Mouse (Mus musculus): ENCODE measurements at regions not wholly inside any gene's neighbourhood (a gene's known extent, or its start where the extent isn't known, plus 50 kb on each side); places are given as distances from the start of the nearest gene placed in this dataset.

DNA sequence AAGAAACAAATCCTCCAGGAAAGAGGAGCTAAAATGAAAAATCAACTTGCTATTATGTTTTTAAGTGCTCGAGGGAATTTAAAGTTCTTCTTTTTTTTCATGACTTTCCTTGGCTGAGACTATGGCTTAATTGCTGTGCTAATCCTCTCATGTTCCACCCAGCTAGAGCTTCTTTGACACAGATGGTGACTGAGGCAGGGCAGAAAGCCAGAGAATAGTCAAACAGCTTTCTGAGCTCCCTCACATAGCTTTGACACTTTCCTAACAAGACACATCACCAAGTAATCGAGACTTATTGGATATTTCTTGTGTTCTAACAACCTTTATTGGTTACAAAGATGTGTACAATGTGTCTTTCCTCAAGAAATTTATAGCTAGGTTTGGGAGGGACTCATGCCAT, 1033.0 kb downstream of the Gsdmc2 start:
- Histone ChIP-seq H3K4me3 (no peak overlapping the region), H3K9me3 (no peaks in the 10 kb centered on the region), H3K36me3 (no peaks in the 10 kb centered on the region), H3K27me3 (ENCODE audit: insufficient read depth, poor library complexity, severe bottlenecking) (no peaks in the 10 kb centered on the region), H3K4me1 (replicated peaks) (no peaks in the 10 kb centered on the region), H3K27ac (no peak overlapping the region)
- DNase-seq (ENCODE audit: low spot score), result no peak
- WGBS, result 71% methylated on average over 2 of the region's 2 CpGs

DNA sequence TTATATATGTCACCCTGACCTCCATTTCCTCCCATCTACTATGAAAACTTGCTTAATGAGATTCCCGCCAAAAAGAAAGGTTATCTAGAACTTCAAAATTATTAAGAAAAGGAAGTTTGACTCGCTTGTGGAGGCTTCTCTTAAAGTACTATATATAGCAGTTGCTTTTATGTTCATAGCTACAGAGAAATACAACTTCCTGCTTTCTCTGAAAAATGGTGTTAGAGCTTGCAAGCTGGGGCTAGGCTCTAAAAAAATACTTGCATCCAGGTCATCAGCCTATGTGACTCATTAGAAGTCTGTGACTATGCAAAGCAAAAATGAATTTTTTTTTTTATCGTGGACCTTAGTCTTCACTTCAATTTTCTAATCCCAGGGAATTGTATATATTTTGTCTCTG, 1035.7 kb downstream of the Gsdmc2 start:
- WGBS, result 87% methylated on average over 3 of the region's 3 CpGs
- no peak overlapping the region for H3K4me3 ChIP-seq
- no peak overlapping the region for H3K27ac ChIP-seq
- no peaks in the 10 kb centered on the region for H3K9me3 ChIP-seq
- H3K27me3 ChIP-seq (ENCODE audit: insufficient read depth, poor library complexity, severe bottlenecking), result no peaks in the 10 kb centered on the region
- DNase-seq (ENCODE audit: low spot score), result no peak
- no peaks in the 10 kb centered on the region for H3K4me1 ChIP-seq (replicated peaks)
- H3K36me3 ChIP-seq, result no peaks in the 10 kb centered on the region

DNA sequence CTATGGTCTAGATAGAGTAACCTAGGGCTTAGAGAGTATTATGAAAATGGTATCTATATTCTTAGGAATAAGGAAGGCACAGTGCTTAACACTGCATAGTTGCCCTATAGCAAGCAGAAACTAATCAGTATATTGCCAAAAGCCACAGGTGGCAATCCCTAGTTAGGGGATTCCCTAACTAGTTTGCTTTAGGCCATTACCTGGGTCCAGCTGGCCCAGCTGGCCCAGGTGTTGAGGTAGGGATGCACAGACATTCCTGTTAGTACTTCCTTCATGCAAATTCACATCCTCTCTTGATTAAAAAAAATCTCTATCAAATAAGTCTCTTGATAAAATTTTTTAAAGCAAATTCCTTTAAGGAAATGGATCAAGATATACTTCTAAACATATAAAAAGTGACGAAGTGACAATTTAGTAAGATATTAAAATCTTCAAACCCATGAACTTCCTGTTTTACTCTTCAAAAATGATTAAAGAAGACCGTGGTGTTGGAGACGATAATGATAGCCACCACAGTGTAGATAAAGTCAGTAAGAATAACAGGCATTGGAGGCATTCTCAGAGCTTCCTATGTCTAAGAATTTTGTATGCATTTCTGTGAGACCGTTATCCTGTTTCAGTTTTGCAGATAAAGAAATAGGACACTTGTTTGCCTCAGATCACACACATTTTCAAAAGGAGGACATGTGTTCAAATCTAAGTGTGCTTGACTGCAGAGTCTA, 1036.7 kb downstream of the Gsdmc2 start:
- no peaks in the 10 kb centered on the region for H3K9me3 ChIP-seq
- no peak overlapping the region for H3K4me3 ChIP-seq
- whole genome bisulfite sequencing, result 90% methylated on average over 4 of the region's 4 CpGs
- DNase-seq (ENCODE audit: low spot score), result no peak
- no peaks in the 10 kb centered on the region for H3K36me3 ChIP-seq
- no peak overlapping the region for H3K27ac ChIP-seq
- H3K4me1 ChIP-seq (replicated peaks), result no peaks in the 10 kb centered on the region
- H3K27me3 ChIP-seq (ENCODE audit: insufficient read depth, poor library complexity, severe bottlenecking), result no peaks in the 10 kb centered on the region

DNA sequence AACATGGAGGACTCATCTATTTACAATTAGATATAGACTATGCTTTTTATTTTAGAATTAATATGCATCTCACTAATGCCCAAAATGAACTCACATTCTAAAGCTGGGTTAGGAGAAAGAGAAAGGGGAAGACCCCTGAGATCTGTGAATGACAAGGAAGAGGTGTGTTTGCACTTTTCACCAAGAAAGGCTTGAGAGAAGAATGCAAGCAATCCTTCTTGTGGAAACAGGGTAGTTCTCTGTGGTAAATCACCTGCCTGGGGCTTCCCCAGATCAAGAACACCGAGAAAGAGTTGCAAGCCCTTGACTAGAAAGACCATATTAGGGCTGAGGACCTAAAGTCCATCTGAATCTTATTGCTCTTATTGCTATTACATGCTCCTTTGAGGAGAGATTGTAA, 1037.6 kb downstream of the Gsdmc2 start:
- Histone ChIP-seq H3K4me3 (no peak overlapping the region), H3K4me1 (replicated peaks) (no peaks in the 10 kb centered on the region), H3K27me3 (ENCODE audit: insufficient read depth, poor library complexity, severe bottlenecking) (no peaks in the 10 kb centered on the region), H3K9me3 (no peaks in the 10 kb centered on the region), H3K27ac (no peak overlapping the region), H3K36me3 (no peaks in the 10 kb centered on the region)
- DNase-seq (ENCODE audit: low spot score), result no peak
- 81% methylated on average over 1 of the region's 1 CpGs for WGBS

DNA sequence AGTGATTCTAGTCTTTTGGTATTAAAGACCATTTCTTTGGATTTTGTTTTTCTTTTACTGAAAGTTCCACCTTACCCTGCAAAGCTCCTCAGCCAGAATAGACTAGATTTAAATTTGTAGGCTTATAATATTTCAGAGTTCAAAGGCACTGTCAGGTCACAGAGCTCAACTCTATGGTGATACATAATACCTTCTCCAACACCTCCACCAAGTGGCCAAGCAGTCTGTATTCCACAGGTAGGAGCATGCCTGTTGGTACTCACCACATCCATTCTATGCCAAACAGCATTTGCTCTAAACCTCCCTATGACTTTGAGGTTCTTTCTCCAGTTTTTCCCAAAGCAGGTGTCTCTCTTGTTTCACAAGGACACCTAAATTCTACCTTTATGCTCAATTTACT, 1042.2 kb downstream of the Gsdmc2 start:
- no peak for DNase-seq (ENCODE audit: low spot score)
- Histone ChIP-seq H3K27me3 (ENCODE audit: insufficient read depth, poor library complexity, severe bottlenecking) (no peaks in the 10 kb centered on the region), H3K36me3 (no peaks in the 10 kb centered on the region), H3K4me1 (replicated peaks) (no peaks in the 10 kb centered on the region), H3K4me3 (no peak overlapping the region), H3K27ac (no peak overlapping the region), H3K9me3 (no peaks in the 10 kb centered on the region)

DNA sequence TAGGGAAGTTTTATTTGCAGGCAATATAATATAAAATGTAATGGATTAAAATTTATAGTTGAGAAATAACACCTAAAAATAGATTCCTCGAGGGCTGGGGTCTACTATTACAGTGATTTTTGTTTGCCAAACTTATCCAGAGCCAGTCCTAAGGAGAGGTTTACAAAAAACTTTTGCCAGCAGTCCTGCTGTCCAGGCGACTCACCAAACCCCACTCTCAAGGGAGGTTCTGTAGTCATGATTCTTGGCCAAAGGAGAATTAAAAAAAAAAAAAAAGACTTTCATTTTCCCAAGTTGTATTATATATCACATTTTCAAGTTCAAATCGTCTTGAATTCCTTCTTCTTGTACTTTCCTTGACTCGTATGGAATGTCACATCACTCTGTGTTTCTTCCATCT, 1046.2 kb downstream of the Gsdmc2 start:
- Histone ChIP-seq H3K4me1 (replicated peaks) (no peaks in the 10 kb centered on the region), H3K4me3 (no peak overlapping the region), H3K36me3 (no peaks in the 10 kb centered on the region), H3K27ac (no peak overlapping the region), H3K27me3 (ENCODE audit: insufficient read depth, poor library complexity, severe bottlenecking) (no peaks in the 10 kb centered on the region), H3K9me3 (no peaks in the 10 kb centered on the region)
- WGBS, result 84% methylated on average over 4 of the region's 4 CpGs
- no peak for DNase-seq (ENCODE audit: low spot score)

DNA sequence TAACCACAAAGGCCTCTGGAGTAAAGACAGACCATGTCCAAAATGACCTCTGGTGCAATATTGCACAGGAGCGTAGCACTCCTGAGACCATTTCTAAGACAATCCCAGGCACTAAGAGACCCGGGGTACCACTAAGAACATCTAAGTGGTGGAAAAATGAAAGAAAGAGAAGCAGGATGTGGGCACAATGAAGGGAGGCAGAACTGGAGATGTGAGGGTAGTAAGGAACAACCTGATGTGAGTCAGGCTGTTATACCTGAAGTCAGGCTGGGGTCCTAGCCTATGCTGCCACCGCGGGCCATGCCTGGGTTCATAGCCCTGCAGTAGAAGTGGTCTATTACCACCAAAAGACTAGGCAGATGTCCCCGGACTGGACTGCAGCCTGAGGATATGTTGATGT, 1051.4 kb downstream of the Gsdmc2 start:
- Histone ChIP-seq H3K36me3 (no peaks in the 10 kb centered on the region), H3K27ac (no peak overlapping the region), H3K27me3 (ENCODE audit: insufficient read depth, poor library complexity, severe bottlenecking) (no peaks in the 10 kb centered on the region), H3K4me1 (replicated peaks) (no peaks in the 10 kb centered on the region), H3K4me3 (no peak overlapping the region), H3K9me3 (no peaks in the 10 kb centered on the region)
- DNase-seq (ENCODE audit: low spot score), result no peak
- WGBS, result 92% methylated on average over 5 of the region's 5 CpGs

DNA sequence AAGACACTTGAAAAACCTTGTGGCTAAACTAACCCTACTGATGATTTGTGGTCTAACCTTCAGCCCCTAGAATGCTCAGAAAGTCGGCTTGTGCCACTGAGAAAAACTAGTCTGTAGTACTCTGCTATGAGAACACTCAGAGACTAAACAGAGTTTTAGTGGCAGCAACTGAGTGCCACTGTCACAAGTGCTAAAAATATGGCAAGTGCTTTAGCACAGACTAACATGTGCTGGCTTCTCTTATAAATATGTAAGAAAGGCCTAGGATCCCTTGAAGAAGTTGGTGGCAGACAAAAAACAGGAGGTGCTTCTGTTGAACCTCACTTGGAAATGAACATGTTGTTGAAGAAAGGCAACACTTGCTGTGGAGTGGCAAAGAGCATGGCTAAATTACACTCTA, 1052.9 kb downstream of the Gsdmc2 start:
- H3K4me3 ChIP-seq, result no peak overlapping the region
- H3K36me3 ChIP-seq, result no peaks in the 10 kb centered on the region
- H3K4me1 ChIP-seq (replicated peaks), result no peaks in the 10 kb centered on the region
- no peak overlapping the region for H3K27ac ChIP-seq
- WGBS, result 74% methylated on average over 1 of the region's 1 CpGs
- no peaks in the 10 kb centered on the region for H3K9me3 ChIP-seq
- no peak for DNase-seq (ENCODE audit: low spot score)
- no peaks in the 10 kb centered on the region for H3K27me3 ChIP-seq (ENCODE audit: insufficient read depth, poor library complexity, severe bottlenecking)

DNA sequence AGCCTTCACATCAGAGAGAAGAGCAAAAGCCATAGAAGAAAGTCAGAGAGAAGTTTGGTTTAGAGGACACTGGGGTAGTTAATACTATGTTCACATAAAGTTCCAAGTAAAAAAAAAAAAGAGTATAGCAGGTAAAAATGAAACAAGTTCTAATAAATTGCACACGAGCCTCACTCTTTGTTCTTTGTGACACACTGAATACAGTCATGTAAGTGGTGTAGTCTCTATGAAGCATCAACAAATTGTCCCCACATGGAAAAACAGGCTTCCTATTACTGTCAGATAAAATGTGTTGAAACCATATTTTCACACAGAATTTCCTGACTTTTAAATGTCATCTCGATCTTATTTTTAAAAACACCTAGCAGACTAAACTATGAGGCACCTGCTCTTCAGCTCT, 1057.2 kb downstream of the Gsdmc2 start:
- no peaks in the 10 kb centered on the region for H3K4me1 ChIP-seq (replicated peaks)
- no peaks in the 10 kb centered on the region for H3K27me3 ChIP-seq (ENCODE audit: insufficient read depth, poor library complexity, severe bottlenecking)
- no peaks in the 10 kb centered on the region for H3K36me3 ChIP-seq
- H3K9me3 ChIP-seq, result no peaks in the 10 kb centered on the region
- WGBS, result 90% methylated on average over 2 of the region's 2 CpGs
- no peak overlapping the region for H3K4me3 ChIP-seq
- DNase-seq (ENCODE audit: low spot score), result no peak
- no peak overlapping the region for H3K27ac ChIP-seq

DNA sequence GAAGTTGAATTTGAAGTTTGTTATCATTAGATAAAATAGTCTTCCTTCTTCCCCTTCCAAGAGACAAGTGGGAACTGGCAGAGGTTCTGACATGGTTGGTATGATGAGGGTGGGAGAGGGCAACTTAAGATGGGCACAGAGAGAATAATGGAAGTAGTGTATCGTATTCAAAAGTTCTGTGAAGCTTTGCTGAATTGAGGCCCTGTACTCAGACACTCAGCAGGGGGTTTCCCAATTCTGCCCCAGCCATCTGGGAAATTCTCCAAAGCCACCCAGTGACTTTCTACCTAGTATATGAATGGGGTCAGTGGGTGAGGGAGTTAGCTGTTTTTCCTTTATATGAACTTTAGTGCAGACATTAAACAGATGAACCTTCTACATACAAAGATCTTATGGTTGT, 1058.7 kb downstream of the Gsdmc2 start:
- no peaks in the 10 kb centered on the region for H3K36me3 ChIP-seq
- WGBS, result 61% methylated on average over 1 of the region's 1 CpGs
- no peak overlapping the region for H3K27ac ChIP-seq
- H3K4me3 ChIP-seq, result no peak overlapping the region
- H3K4me1 ChIP-seq (replicated peaks), result no peaks in the 10 kb centered on the region
- no peak for DNase-seq (ENCODE audit: low spot score)
- no peaks in the 10 kb centered on the region for H3K9me3 ChIP-seq
- H3K27me3 ChIP-seq (ENCODE audit: insufficient read depth, poor library complexity, severe bottlenecking), result no peaks in the 10 kb centered on the region

DNA sequence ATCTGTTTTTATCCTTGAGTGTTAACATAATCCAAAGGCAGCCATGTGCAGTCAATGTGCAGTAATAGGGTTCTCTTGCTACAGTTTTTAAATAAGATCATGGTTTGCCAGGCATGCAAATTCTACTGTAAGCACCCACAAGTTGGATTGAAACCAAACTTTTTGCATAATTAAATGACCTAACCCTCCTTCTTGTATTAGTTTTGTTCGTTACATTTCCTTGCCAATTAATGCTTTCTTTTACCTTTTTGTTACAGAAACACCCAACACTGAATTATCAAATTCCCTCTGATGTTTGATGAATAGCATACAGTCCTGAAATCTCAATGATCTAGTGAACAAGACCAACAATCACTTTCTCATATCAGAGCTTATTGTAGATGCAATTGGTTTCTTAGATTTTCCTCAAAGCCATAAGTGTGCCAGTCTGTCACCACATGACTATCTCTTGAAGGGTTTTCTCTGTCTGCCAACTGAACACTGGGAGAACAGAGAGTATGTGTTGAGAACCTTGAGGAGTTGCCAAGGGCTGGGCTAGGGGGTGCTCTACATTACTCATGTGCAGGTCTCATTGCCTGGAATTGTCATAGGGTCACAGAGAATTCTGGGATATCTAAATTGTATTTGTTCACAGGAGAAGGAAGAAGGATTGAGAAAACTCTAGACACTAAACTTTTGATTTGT, 1060.4 kb downstream of the Gsdmc2 start:
- Histone ChIP-seq H3K27ac (no peak overlapping the region), H3K4me3 (no peak overlapping the region), H3K27me3 (ENCODE audit: insufficient read depth, poor library complexity, severe bottlenecking) (no peaks in the 10 kb centered on the region), H3K36me3 (no peaks in the 10 kb centered on the region), H3K9me3 (no peaks in the 10 kb centered on the region), H3K4me1 (replicated peaks) (no peaks in the 10 kb centered on the region)
- no peak for DNase-seq (ENCODE audit: low spot score)
- 92% methylated on average over 1 of the region's 1 CpGs for WGBS

DNA sequence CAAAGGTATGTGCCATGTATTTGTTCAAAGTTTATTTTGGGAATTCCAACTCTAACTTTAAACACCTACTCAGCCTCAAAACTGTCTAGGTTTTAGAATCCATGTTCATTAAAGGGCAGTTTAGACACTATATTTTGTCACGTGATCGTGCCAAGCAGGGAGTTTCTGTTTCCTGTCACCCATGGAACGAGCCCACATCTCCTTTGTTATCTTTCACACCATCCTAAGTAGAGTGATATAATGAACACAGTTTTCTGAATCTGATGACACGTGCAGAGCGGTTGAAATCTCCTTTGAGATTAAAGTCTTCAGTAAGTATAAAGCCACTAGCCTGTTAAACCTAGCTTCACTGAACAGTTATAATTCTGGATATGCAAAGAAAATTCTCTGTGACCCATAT, 1066.1 kb downstream of the Gsdmc2 start:
- H3K36me3 ChIP-seq, result no peaks in the 10 kb centered on the region
- no peaks in the 10 kb centered on the region for H3K27me3 ChIP-seq (ENCODE audit: insufficient read depth, poor library complexity, severe bottlenecking)
- no peak for DNase-seq (ENCODE audit: low spot score)
- H3K9me3 ChIP-seq, result no peaks in the 10 kb centered on the region
- H3K4me3 ChIP-seq, result no peak overlapping the region
- WGBS, result 85% methylated on average over 5 of the region's 5 CpGs
- no peaks in the 10 kb centered on the region for H3K4me1 ChIP-seq (replicated peaks)
- no peak overlapping the region for H3K27ac ChIP-seq

DNA sequence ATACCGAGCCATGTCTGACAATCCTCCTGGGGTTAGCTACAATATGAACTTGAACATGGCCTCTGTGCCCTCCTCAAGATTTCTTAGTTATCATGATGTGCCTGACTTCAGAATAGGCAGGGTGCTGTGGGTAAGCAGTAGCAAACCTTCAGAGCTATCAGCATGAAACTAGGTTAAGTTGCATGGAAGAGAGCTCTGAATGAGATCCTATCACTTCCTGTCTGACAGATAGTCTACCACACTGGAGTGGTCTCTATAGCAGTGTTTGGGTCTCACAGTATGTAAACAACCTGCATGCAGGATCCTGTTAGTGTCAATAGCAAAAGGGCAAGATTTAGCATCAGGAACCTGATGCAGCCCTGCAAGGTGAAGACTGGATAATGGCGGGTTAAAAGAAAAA, 1092.3 kb downstream of the Gsdmc2 start:
- no peak overlapping the region for H3K27ac ChIP-seq
- H3K27me3 ChIP-seq (ENCODE audit: insufficient read depth, poor library complexity, severe bottlenecking), result no peaks in the 10 kb centered on the region
- no peak for DNase-seq (ENCODE audit: low spot score)
- H3K4me1 ChIP-seq (replicated peaks), result no peaks in the 10 kb centered on the region
- no peaks in the 10 kb centered on the region for H3K36me3 ChIP-seq
- H3K4me3 ChIP-seq, result no peak overlapping the region
- H3K9me3 ChIP-seq, result no peaks in the 10 kb centered on the region
- 85% methylated on average over 2 of the region's 2 CpGs for WGBS

DNA sequence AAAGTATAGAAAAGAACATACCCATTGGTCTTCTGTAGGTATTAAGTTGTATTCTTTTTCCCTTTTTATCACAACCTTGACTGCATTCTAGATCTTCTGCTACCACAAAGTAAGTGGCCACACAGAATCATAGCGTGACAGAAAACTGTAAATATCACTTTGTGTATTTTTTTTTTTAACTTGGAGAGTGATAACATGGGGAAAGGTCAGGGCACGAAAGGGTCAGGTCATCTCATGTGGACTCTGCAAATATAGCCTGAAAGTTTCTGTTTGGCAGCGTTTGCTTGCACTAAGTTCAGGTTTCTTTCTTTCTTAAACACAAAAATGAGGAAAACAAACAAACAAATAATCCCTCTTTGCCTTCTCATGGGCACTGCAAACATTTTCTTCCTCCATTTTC, 1101.1 kb downstream of the Gsdmc2 start:
- Histone ChIP-seq H3K4me1 (replicated peaks) (no peaks in the 10 kb centered on the region), H3K27me3 (ENCODE audit: insufficient read depth, poor library complexity, severe bottlenecking) (no peaks in the 10 kb centered on the region), H3K9me3 (no peaks in the 10 kb centered on the region), H3K27ac (no peak overlapping the region), H3K36me3 (no peaks in the 10 kb centered on the region), H3K4me3 (no peak overlapping the region)
- 67% methylated on average over 3 of the region's 3 CpGs for WGBS
- DNase-seq (ENCODE audit: low spot score), result no peak
